Mouse (Mus musculus) thymus, adult 2 months (tissue): ENCODE measurements around the gene Cacng1. TPM values are rescaled to one million over a fixed set of nuclear protein-coding genes. Genes with fewer than 3 reads are reported as not detected.

Experiments
- DNase-seq: peaks from one replicate; pipeline ENCODE4 v3.0.0; 2021
- H3K27ac ChIP-seq: fragments of 200-500 bp; 2 replicates; pipeline ENCODE4 v1.5.1; 2012; ENCODE audit warnings: low read length, control low read depth; ENCODE audit not compliant: control insufficient read depth, insufficient read depth
- H3K27me3 ChIP-seq: fragments of 200-500 bp; 2 replicates; pipeline ENCODE4 v1.6.1; 2012; ENCODE audit warnings: mild to moderate bottlenecking, low read length, moderate library complexity, mixed read lengths; ENCODE audit not compliant: control insufficient read depth, insufficient read depth
- H3K36me3 ChIP-seq: fragments of 200-500 bp; 2 replicates; pipeline ENCODE4 v1.6.1; 2012; ENCODE audit warnings: mild to moderate bottlenecking, low read length, moderate library complexity; ENCODE audit not compliant: control insufficient read depth, insufficient read depth
- H3K4me1 ChIP-seq: fragments of 200-500 bp; replicated peaks from 2 replicates; pipeline ENCODE4 v1.6.1; 2012; ENCODE audit warnings: low read length; ENCODE audit not compliant: control insufficient read depth, insufficient read depth
- H3K4me3 ChIP-seq: fragments of 200-500 bp; 2 replicates; pipeline ENCODE4 v1.5.1; 2012; ENCODE audit warnings: mild to moderate bottlenecking, low read length, control low read depth, moderate library complexity; ENCODE audit not compliant: control insufficient read depth, insufficient read depth
- CTCF ChIP-seq: fragments of 200-500 bp; IDR thresholded peaks from 2 replicates; pipeline ENCODE4 v1.5.1; 2012; ENCODE audit warnings: mild to moderate bottlenecking, control low read depth, low read length, moderate library complexity, borderline replicate concordance; ENCODE audit not compliant: control insufficient read depth, poor library complexity, insufficient read depth; ENCODE audit errors: extremely low read depth
- POLR2A ChIP-seq: fragments of 200-500 bp; IDR thresholded peaks from 2 replicates; pipeline ENCODE4 v1.6.1; 2012; ENCODE audit warnings: mild to moderate bottlenecking, low read length, control low read depth, moderate library complexity; ENCODE audit not compliant: control insufficient read depth, poor library complexity, insufficient read depth; ENCODE audit errors: extremely low read depth
- WGBS: fragments of 180-500 bp; shearing (Covaris S2); methylation state at CpG from one replicate; pipeline ENCODE4 v1.1.7; 2018; 5-methylcytosine and 5-hydroxymethylcytosine counted together
- polyA plus RNA-seq: library from polyadenylated mRNA; depleted of rRNA; stranded (reverse); fragments of >200 nt; gene quantifications from 2 replicates; pipeline ENCODE4 v1.2.3, GENCODE M21; 2012

Gene Cacng1
- polyA plus RNA-seq, 1 experiment, result 0.18 TPM

DNA sequence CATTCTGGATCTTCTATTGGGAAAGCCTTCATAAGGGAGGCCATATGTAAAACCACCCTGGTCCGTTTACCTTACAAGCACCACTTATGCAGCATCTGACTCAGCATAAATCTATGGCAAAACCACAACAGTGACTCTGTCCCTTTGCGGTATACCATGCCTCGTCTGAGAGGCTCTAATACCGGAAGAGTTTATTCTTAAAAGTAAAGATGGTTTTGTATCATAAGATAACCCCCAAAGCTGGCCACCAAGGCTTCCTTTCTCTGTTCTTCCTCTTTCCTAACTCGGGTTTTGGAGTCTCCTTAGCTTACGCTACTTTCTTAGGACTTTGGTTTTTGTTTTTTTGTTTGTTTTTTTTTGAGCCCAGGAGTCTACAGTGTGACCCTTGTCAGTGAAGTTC lies 23.0 kb downstream of the Cacng1 start:
- Histone ChIP-seq H3K27ac (no peak overlapping the region), H3K4me3 (no peak overlapping the region), H3K27me3 (no peaks in the 10 kb centered on the region), H3K36me3 (peaks cover 7% of the 10 kb centered on the region), H3K4me1 (no peaks in the 10 kb centered on the region)
- TF ChIP-seq POLR2A, result no peak
- no peak for TF ChIP-seq CTCF
- 10% methylated on average over 6 of the region's 6 CpGs for WGBS
- no peak for DNase-seq

DNA sequence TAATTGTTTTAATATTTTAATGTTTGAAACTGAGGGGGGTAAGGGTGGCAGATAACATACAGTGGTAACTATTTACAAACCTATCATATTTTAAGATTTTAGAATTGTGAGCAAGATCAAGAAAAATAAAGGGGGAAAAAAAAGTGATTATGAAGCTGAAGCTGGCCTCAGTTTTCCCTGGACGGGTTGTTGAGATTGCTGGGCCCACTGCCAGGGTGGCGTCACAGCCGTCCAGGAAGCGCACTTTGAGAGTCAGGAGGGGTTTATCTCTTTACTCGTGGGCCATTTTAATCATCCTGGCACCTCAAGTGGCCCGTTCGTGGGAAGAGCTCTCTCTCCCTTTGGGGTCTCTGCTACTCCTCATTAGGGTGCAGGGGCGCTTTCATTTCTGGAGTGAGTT lies 24.8 kb downstream of the Cacng1 start:
- Histone ChIP-seq H3K27me3 (no peaks in the 10 kb centered on the region), H3K36me3 (peaks cover 24% of the 10 kb centered on the region), H3K27ac (no peak overlapping the region), H3K4me1 (no peaks in the 10 kb centered on the region), H3K4me3 (no peak overlapping the region)
- no peak for DNase-seq
- 88% methylated on average over 8 of the region's 8 CpGs for WGBS
- TF ChIP-seq POLR2A, result no peak
- TF ChIP-seq CTCF, result no peak

DNA sequence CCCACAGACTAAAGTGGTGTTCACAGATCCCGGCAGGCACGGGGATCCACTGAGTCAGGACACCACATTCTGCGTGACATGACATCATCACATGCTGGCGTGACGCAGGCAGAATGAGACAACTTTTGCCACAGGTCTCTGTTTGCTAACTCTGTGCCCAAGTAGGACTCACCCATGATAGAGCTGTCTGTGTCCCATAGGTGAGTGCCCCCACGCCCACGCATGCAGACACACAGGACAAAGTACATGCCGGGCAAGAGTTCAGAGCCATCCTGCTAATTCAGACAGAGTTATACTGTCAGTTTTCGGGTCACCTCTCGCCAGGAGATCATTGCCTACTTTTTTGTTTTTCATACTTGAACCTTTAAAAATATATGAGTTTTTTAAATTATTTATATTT lies 27.8 kb downstream of the Cacng1 start:
- Histone ChIP-seq H3K4me3 (no peak overlapping the region), H3K27me3 (no peaks in the 10 kb centered on the region), H3K27ac (no peak overlapping the region), H3K36me3 (peaks cover 46% of the 10 kb centered on the region), H3K4me1 (no peaks in the 10 kb centered on the region)
- WGBS, result 98% methylated on average over 10 of the region's 10 CpGs
- no peak for TF ChIP-seq CTCF
- no peak for TF ChIP-seq POLR2A
- no peak for DNase-seq

DNA sequence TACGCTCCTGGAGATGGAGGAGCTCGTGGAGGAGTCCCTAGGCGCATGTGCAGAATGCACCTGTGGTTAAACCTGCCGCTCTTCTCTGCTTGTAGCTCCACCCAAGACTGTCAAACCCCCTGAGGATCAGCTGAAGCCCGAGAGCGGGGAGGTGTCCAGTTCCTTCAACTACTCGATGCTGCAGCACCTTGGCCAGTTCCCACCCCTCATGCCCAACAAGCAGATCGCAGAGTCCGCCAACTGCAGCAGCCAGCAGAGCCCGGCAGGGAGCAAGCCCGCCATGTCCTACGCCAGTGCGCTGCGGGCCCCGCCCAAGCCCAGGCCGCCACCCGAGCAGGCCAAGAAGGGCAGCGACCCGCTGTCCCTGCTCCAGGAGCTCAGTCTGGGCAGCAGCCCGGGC lies 30.0 kb downstream of the Cacng1 start:
- no peaks in the 10 kb centered on the region for H3K27me3 ChIP-seq
- no peak for DNase-seq
- no peaks in the 10 kb centered on the region for H3K4me1 ChIP-seq
- H3K36me3 ChIP-seq, result peaks cover 57% of the 10 kb centered on the region
- 96% methylated on average over 20 of the region's 20 CpGs for WGBS
- no peak overlapping the region for H3K27ac ChIP-seq
- TF ChIP-seq POLR2A (no peak), CTCF (no peak)
- no peak overlapping the region for H3K4me3 ChIP-seq

DNA sequence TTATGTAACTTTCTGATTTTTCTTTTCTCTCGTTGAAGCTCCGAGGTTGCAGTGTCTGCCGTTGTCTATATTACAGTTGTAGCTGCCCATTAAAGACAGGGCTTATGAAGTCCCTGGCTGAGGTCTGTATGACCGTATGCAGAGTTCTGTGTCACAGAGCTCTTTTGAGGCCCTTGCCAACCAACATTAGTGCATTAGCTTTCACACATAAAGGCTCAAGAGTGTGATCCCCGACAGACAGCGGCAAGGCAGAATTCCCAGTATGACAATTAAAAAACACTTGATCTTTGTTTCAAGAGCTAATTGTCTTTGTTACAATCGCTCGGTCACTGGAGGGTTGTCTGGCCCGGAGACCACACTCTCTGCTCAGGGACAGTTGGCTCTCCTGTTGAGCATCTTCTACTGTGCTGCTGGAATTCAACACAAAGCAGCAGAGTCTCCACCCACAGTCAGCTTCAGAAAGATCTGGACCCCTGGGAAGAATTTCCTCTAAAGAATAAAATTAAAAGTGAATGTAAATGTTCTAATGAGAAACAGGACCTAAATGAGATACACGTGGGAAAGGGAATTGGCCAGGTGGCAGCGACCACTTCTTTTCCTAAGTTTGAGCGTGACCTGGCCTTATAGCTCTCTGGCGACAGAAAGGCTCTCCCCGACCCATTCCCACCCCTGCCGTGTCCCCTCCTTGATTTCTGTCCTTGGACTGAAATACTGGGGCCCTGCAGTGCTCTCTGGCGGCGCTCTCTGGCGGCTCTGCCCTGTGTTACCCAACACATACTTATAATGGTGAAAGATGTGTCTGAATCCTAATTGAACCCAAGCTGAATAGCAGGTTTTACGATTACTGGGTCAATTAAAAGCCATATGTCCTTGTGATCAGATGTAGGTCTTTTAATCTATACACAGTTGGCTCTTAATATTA lies 32.5 kb downstream of the Cacng1 start:
- DNase-seq, result no peak
- Histone ChIP-seq H3K4me3 (no peak overlapping the region), H3K27ac (no peak overlapping the region), H3K36me3 (peaks cover 54% of the 10 kb centered on the region), H3K4me1 (no peaks in the 10 kb centered on the region), H3K27me3 (no peaks in the 10 kb centered on the region)
- TF ChIP-seq CTCF (no peak), POLR2A (no peak)
- whole genome bisulfite sequencing, result 95% methylated on average over 19 of the region's 19 CpGs

DNA sequence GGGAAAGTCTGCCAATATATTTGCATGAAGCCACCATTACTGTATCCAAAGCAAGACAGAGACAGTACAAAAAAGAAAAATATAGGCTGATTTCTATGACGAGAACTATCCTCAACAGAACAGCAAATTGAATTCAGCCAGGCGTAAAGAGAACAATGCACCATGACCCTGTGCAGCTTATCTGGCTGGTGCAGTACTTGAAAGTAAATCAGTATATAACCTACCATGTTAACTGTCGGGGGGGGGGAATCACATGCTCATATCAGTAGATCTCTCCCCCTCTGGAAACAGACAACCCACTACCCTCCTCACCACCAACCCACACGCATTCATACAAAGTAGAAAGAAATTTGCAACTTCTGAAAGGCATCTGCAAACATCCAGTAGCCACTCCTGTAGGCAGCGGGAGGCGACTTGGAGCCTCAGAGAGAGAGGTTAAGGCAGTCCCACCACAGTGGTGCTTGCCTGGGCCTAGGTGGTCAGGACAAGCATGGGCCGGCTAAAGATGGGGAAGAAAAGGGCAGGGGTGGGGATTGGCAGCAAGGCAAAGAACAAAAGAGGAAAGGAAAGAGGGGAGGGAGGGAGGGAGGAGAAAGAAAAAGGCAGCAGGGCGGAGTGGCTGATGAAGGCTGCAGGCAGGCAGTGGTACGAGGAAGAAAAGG lies 33.5 kb downstream of the Cacng1 start:
- Histone ChIP-seq H3K4me1 (no peaks in the 10 kb centered on the region), H3K36me3 (peaks cover 45% of the 10 kb centered on the region), H3K27me3 (no peaks in the 10 kb centered on the region), H3K4me3 (no peak overlapping the region), H3K27ac (no peak overlapping the region)
- TF ChIP-seq CTCF (no peak), POLR2A (no peak)
- WGBS, result 85% methylated on average over 9 of the region's 9 CpGs
- no peak for DNase-seq
